In genomic region chr2:142813033-142813432, GRCm38 (mm10) we compare ENCODE assay signal across 9 mouse cellular contexts.
A peak's percentile ranks its signal among the peaks of the same experiment; 100 is the strongest.
DNase-seq lines count a peak whose midpoint lies in the region; ATAC-seq lines count a peak whose summit lies in the region.
"Had no signal": no experiment of that assay in that cellular context is flagged by ENCODE, and none has a peak within 500 bp of the region (broad histone marks: within the 10 kb centered on the region; RNA-seq: fewer than 3 reads in every experiment).

No protein-coding gene starts in this region.

- H3K4me1 ChIP-seq in forebrain, embryonic 13.5 days, result peaks cover 9% of the 10 kb centered on the region; the same call in 1 of the 2 replicates
- H3K4me1 ChIP-seq in midbrain, embryonic 11.5 days (ENCODE audit: control insufficient read depth, insufficient read depth, low read length), result peaks cover 3% of the 10 kb centered on the region; the same call in 1 of the 2 replicates
- H3K4me1 ChIP-seq: limb, embryonic 15.5 days had no signal

- H3K4me3 ChIP-seq in forebrain, embryonic 13.5 days, result no peak overlapping the region
- no peak overlapping the region for H3K4me3 ChIP-seq in midbrain, embryonic 11.5 days (ENCODE audit: low read depth, low read length)
- H3K4me3 ChIP-seq: limb, embryonic 15.5 days had no signal

- peak; percentile 87 for ATAC-seq in forebrain, embryonic 13.5 days
- peak; percentile 48 for ATAC-seq in inflammation-experienced regulatory T-cells, adult 6 months
- ATAC-seq in midbrain, embryonic 11.5 days (ENCODE audit: low FRiP score), result peak; percentile 87

- no peak overlapping the region for H3K9ac ChIP-seq in forebrain, embryonic 13.5 days
- H3K9ac ChIP-seq in midbrain, embryonic 11.5 days (ENCODE audit: low read length), result no peak overlapping the region
- H3K9ac ChIP-seq: limb, embryonic 15.5 days had no signal

- no peaks in the 10 kb centered on the region for H3K9me3 ChIP-seq in forebrain, embryonic 13.5 days (replicated peaks)
- H3K9me3 ChIP-seq in midbrain, embryonic 11.5 days (ENCODE audit: control insufficient read depth, low read length), result no peaks in the 10 kb centered on the region
- H3K9me3 ChIP-seq: limb, embryonic 15.5 days had no signal

- H3K4me2 ChIP-seq in forebrain, embryonic 13.5 days, result no peak overlapping the region
- no peak overlapping the region for H3K4me2 ChIP-seq in midbrain, embryonic 11.5 days
- H3K4me2 ChIP-seq: limb, embryonic 15.5 days had no signal

- WGBS in forebrain, embryonic 13.5 days, result 31% methylated on average over 2 of the region's 2 CpGs
- WGBS in midbrain, embryonic 11.5 days, result 44% methylated on average over 2 of the region's 2 CpGs

- no peaks in the 10 kb centered on the region for H3K36me3 ChIP-seq in forebrain, embryonic 13.5 days (ENCODE audit: poor library complexity, severe bottlenecking)
- no peaks in the 10 kb centered on the region for H3K36me3 ChIP-seq in midbrain, embryonic 11.5 days (ENCODE audit: control insufficient read depth, insufficient read depth, low read length)
- H3K36me3 ChIP-seq: limb, embryonic 15.5 days had no signal

- DNase-seq in adrenal gland, adult 2 months, result peak; percentile 29
- no peak for DNase-seq in adrenal gland, adult 8-10 months
- DNase-seq in c-Kit-positive CD71-negative TER-119-negative erythroid progenitor cells, embryonic 14.5 days (ENCODE audit: low read depth), result peak; percentile 35
- DNase-seq in left cerebral cortex, adult 8-10 months (ENCODE audit: low spot score in 2 of 2), result peak; percentile 15 to 27
- peak; percentile 93 for DNase-seq in midbrain, embryonic 11.5 days (ENCODE audit: low spot score, missing footprints)
- peak; percentile 37 for DNase-seq in yolk sac, embryonic 10.5 days (ENCODE audit: low spot score)

- no peak overlapping the region for H3K27ac ChIP-seq in forebrain, embryonic 13.5 days
- no peak overlapping the region for H3K27ac ChIP-seq in midbrain, embryonic 11.5 days (ENCODE audit: low read depth, low read length)
- H3K27ac ChIP-seq: limb, embryonic 15.5 days had no signal

- H3K27me3 ChIP-seq in forebrain, embryonic 13.5 days, result no peaks in the 10 kb centered on the region
- no peaks in the 10 kb centered on the region for H3K27me3 ChIP-seq in midbrain, embryonic 11.5 days (ENCODE audit: control insufficient read depth, insufficient read depth, low read length)
- H3K27me3 ChIP-seq: limb, embryonic 15.5 days had no signal
